Mouse (Mus musculus) right cerebral cortex, postnatal 14 days (tissue): ENCODE measurements around the gene Csrp2.

ENCODE experiments used
- DNase-seq: peaks from one replicate; pipeline ENCODE4 v3.0.0; 2022

The Csrp2 gene

GRCm38 (mm10) chr10:110974463-110974862 is 54.9 kb downstream of the Csrp2 start:
- peak; percentile 51 for DNase-seq

GRCm38 (mm10) chr10:110974885-110975284 is 55.3 kb downstream of the Csrp2 start:
- DNase-seq = no peak

DNA sequence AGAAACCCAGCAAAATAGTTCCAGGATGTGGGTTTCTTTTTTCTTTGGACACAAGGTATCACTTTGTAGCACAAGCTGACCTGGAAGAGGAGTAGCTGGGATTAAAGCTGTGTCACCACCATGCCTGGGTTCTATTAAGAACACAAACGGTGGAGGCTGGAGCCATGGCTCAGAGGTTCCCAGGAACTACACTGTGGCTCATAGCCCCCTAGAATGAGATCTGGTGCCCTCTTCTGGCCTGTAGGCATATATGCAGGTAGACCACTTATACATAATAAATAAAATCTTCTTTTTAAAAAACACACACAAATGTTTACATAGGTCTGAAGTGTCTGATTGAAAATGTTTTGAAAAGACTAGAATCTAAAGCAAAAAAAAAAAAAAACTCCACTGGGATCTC is 56.5 kb downstream of the Csrp2 start:
- DNase-seq = no peak

DNA sequence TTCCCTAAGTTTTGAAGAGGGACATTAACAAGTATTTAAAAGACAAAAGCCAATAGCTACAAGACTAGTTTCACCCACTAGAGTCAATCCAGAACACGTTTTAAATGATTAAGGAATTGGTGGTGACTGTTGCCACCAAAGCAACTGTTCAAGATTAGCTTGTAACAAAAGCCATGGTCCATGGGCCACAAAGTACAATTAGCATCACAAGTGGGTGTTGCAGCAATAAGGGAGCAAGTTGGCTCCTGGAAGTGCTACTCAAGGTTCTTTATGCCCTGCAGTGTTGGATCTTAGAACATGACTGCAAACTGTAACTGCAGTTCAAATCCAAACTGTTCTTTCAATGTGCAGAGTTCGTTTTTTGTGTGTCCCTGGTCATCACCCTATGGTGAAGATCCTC is 57.8 kb downstream of the Csrp2 start:
- DNase-seq = no peak

- DNase-seq = no peak
Measured at GRCm38 (mm10) chr10:110979431-110979830, 59.8 kb downstream of the Csrp2 start.

GRCm38 (mm10) chr10:110980441-110980840 is 60.9 kb downstream of the Csrp2 start:
- no peak for DNase-seq

DNA sequence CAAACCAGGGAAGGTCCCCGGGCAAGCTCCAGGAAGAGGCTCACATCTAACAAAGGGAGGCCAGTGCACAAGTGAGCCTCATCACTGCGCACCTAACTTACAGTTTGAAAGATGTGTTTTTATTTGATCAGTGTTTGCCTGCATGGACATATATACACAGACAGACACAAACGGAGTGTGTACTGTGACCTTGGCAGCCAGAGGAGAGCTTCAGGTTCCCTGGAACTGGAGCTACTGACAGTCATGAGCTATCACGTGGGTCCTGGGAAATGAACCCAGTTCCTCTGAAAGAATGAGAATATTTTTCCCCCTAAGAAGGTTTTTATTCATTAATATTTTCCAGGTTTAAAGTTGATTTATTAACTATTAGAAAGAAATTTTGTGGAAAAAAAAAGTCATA is 63.2 kb downstream of the Csrp2 start:
- DNase-seq = no peak

GRCm38 (mm10) chr10:110986682-110987081 is 67.1 kb downstream of the Csrp2 start:
- DNase-seq = no peak
